Mouse (Mus musculus): ENCODE data around the gene Miga2.

Gene Miga2

DNA sequence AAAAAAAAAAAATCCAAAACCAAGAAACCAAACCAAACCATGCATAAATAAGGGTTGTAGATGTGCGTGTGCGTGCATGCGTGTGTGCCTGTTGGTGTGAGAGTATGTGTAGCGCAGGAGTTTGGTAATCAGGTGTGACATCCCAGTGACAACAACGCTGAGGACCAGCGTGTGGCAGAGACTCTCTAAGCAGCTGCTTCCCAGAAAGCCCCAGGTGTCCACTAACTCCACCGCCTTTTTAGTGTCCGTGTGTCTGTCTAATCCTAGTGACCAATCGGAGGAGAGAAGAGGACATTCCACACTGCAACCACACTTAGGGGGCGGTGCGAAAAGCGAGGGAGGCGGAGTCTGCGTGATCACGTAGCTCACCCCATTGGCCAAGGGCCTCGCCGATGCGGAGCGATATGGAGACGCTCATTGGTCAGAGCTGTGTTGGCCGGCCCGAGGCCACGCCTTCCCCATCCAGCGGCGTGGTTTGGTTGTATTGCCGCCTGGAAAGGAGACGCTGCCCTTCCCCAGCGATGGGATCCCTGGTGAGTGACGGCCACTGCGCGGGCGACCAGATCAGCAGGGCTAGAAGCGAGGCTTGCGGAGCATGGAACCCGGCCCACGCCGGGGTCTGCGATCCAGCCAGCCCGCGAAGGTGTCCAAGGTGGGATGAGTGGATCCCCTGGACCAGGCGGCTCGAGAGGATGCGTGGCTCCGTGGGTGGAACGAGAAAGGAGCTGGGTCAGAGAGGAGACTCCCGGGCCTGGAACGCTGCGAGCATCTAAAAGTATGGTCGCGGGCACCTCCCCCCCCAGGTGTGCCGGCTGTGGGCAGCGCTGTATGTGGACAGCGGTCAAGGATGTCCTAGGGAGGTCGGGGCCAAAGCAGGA, at the start of gene Miga2:
Miga2 (plus strand) TSS at position 461 of the 878 bp plus-strand sequence.
- DNase-seq (ENCODE audit: low read depth): peak; percentile 99

DNA sequence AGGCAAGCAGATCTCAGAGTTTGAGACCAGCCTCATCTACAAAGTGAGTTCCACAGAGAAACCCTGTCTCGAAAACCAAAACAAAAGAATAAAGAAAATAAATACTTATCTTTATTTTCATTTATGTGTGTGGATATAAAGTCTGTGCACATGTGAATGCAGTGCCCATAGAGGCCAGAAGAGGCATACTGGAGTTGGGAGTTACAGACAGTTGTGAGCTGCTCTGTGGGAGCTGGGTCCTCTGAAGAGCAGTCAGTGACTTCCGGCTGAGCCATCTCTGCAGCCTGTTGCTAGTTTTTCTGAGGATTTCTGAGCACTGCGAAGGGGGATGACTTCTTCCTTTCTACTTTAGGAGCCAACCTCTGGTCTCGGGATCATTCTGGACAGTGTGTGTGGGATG, 47.9 kb upstream of the Miga2 start:
- no peak for DNase-seq (ENCODE audit: low read depth)

DNA sequence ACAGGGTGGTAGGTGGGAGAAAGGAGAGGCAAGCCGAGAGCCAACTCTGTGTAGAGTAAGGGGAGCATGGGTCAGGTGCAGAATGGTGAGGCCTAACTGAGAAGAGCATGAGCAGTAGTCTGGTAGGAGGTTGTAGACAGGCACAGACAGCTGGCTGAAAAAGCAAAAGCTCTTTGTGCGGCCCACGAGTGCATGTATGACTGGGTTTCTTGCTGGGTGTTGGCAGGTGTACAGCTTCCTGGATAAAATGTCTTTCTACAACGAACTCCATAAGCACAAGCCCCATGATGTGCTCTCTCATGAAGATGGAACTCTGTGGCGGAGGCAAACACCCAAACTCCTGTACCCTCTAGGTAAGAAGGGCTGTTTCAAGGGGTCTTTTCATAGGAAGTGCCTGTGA, 47.1 kb upstream of the Miga2 start:
- DNase-seq (ENCODE audit: low read depth): no peak

DNA sequence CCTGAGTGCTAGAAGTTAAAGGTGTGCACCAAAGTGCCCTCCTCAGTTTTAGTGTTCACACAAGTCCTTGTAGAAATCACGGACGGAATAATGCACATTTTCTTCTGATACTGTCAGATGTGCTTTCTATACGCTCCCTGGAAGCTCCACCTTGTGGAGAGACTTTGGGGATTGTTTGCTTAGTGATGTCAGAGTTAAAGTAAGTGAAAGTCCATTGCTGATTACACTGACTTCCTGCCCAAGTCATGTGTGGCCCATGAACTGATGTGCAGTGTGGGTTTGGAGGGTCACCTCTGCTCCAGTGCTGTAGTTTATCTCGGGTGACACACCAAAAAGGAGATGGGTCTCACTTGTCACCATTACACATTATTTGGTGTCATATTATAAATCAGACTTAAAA, 44.8 kb upstream of the Miga2 start:
- DNase-seq (ENCODE audit: low read depth): no peak

DNA sequence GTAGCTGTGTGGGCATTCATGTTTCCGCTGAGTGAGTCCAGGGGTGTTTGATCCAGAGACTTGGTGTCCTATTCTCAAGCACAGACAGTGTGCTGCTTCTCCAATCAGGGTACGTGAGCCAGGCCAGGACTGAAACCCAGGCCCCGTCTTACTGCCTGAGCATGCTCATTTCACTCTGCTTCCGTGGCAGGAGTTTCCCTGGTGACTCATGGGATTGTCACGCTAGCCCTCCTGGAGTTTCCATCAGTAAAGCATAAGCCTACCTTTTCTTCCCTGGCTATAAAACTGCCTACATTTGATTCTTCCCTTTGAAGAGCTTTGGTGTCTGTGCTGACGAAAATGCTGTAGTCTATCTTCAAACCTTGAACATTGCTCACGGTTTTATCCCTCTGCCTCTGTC, 40.9 kb upstream of the Miga2 start:
- peak; percentile 23 for DNase-seq (ENCODE audit: low read depth)

DNA sequence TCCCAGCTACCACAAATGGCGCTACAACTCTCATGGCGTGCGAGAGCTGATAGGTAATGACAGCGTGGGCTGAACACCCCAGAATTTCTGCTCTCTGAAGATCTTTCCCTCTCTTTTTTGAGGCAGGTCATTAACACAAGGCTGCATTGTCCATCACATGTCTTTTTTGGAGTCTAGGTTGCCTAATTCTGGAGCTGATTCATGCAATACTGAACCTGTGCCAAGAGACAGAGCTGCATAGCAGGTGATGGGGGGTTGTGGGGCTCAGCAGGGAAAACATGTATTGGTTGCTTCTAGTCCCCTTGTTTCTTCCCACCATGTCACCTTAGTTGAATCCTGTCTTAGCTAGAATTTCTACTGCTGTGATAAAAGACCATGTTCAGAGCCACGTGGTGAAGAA, 38.7 kb upstream of the Miga2 start:
- peak; percentile 22 for DNase-seq (ENCODE audit: low read depth)

DNA sequence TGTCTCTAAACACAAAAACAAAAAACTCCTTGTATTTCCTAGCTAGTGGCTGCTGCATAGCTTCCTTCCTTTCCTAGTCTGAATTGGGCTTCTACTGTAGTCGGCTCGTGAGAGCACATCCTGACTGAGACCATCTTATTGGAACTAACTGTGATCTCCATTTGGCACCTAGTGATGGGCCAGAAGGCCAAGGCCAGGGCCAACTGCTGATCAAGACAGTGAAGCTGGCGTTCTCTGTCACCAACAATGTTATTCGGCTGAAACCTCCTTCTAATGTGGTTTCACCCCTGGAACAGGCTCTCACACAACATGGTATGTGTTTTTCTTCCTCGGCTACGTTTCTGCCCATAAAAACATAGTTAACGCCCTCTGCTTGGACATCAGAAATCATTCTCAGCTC, 36.8 kb upstream of the Miga2 start:
- no peak for DNase-seq (ENCODE audit: low read depth)

DNA sequence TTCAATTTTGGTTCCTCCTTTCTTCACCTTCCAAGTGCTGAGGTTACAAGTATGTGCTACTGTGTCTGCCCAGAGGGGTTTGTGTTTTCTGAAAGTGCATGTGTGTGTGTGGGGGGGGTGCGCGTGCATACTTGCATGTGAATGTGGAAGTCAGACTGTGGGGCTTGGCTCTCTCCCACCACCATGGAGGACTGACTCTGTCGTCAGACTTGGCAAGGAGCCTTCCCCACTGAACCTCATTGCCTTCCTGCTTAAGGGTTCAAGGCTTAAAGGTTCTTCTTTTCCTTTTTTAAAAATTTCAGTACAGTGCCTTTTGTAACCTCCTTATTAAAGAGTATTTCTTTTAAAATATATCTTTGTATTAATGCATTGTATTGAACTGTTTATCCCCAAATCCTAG, 35.2 kb upstream of the Miga2 start:
- DNase-seq (ENCODE audit: low read depth): no peak

DNA sequence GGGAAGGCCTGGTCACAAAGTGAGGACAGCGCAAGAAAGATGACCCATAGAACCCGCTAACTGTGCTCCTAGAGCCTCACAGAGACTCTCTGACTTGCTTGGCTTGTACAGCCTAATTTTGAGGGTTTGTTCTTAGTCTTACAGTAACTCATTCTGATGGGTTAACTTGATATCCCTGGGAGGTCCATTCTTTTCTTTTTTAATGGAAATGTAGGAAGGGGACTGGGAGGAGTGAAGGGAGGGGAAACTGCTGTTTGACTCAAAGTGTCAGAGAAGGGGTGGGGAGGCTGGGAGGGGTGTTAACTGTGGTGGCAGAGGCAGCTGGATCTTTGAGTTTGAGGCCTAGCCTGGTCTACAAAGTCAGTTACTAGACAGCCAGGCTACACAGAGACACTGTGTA, 28.7 kb upstream of the Miga2 start:
- no peak for DNase-seq (ENCODE audit: low read depth)

DNA sequence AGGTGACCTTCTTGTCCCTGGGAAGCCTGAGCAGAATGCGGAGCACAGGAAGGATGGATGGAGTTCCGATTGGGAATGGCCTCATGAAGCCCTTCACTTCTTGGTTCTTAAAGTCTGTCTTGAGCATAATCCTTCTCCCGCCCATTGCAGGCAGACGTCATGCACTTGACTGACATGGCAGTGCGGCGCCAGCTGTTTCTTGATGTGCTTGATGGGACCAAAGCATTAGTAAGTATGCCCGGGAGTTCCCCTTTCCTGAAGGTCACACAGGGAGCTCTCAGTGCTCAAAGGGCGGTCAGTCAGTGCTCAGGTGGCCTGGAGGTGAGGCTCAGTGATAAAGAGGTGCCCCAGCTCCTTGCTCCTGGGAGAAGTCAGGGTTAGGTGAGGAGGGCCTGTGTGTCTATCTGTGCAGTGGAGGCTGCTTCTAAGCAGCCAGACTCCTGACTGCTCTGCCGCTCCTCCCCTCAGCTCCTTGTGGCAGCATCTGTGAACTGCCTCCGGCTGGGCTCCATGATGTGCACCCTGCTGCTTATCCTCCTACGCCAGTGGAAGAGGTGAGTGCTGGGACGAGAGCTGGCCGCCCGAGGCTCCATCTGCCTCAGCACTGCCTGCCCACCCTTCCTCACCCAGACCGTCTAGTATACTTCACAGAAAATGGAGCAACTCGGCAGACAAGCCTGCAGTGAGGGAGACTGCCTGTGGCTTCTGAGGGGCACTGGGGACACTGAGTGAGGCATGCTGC, 27.7 kb upstream of the Miga2 start:
- no peak for DNase-seq (ENCODE audit: low read depth)

DNA sequence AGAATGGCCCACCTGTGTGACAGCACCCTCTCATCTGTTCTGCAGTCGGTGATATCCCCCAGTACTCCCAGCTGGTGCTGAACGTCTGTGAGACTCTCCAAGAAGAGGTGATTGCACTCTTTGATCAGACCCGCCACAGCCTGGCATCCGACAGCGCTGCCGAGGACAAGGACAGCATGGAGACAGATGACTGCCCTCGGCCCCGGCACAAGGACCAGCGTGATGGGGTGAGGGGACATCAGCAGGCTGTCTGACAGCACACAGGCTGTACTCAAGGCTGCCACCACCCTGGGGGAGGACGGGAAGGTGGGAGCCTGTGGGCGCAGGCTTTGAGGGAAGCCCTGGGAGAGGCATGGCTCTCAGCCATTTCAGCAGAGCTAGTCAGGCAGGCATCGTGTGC, 26.9 kb upstream of the Miga2 start:
- no peak for DNase-seq (ENCODE audit: low read depth)

DNA sequence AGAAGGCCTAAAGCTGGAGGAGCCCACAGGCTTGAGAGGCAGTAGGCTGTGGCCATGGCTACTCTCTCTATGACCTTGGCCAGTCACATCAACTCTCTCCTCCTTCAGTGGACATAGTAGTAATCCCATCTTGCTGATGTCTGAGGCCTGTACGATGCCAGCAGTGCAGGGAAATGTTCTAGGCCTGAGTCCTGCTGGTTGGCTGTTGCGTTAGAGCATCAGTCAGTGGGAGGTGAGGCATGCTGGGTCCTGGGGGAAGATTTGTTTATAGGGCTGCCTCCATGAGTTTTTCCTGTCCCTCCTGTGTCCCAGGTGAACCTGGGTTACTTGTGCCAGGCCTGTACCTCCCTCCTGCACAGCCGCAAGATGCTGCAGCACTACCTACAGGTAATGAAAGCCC, 22.0 kb upstream of the Miga2 start:
- no peak for DNase-seq (ENCODE audit: low read depth)

DNA sequence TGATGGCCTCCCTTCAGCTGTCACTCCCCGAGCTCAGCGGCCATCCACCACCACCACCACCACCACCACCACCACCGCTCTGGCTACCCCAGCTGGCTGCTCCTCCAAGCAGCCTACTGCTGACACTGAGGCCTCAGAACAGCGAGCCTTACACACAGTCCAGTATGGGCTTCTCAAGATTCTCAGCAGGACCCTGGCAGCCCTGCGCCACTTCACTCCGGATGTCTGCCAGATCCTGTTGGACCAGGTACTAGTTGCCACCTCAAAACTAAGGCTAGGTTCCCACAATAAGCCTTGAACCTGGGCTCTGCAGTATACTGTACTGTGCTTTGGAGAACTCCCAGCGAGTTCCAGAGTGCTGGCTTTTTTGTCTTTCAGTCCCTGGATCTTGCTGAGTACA, 21.5 kb upstream of the Miga2 start:
- DNase-seq (ENCODE audit: low read depth): no peak

DNA sequence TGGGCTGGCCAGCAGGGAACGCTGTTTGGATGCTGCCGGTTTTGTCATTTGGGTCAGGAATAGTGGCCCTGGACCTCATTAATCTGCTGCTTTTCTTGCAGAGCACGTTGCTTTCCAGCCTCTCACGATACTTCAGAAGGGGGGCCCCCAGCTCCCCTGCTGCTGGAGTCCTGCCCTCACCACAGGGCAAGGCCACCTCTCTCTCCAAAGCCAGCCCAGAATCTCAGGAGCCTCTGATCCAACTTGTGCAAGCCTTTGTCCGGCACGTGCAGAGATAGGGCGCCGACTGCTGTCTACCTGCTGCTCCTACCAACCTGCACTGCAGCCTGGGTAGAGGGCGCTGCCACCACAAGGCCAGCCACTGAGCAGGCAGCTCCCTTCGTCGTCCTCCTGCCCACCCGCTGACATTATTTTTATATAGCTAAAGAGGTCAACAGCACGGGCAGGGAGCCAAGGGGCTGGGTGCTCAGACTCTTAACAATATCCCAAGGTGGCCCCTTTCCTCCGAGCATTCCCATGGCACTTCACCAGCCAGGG, 20.4 kb upstream of the Miga2 start:
- no peak for DNase-seq (ENCODE audit: low read depth)

DNA sequence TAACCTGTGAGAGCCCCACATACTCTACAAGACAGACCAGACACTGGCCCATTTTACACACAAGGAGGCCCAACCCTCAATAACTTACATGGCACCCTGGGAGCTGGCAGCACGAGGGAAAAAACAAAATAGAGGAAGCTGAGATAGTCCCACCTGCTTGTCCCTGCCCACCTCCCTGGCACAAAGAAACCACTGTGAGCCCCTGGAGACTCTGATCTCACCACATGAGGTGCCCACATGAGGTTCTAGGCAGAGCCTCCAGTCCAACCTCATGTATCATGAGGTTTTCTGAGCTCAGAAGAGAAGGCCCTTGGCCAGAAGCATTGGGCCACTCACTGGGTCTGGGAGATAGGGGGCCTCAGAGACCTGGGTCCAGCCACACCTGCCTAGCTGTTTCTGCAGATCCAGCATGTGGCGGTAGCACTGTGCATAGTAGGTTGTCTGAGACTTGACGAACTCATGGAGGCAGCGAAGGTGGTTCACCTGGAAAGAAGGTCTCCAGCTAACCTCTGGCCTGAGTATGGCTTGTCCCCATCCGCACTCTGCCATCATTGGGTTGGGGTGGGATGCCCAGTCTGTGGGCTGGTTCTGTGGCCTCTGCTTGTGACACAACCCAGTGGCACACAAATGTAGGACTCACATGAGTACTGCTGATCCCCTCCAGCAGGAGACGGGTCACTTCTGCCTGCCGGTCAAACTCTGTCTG, 17.9 kb upstream of the Miga2 start:
- no peak for DNase-seq (ENCODE audit: low read depth)

DNA sequence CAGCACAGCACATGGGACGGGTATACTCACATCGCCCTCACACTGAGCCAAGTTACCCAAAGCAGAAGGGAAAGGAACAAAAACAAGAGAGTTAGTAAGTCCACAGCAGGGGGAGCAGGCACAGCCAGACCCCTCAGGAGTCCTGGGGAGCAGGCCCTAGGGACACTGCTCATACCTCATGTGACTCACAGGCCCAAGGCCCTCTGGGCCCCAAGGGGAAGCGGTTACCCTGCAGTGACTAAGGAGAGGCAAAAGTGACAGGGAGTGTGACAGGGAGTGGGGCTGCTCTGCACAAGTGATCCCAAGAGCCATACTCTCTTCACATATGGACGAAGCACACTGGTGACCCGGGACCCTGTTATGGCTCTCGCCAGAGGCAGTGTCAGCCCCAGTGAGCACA, 14.8 kb upstream of the Miga2 start:
- no peak for DNase-seq (ENCODE audit: low read depth)

DNA sequence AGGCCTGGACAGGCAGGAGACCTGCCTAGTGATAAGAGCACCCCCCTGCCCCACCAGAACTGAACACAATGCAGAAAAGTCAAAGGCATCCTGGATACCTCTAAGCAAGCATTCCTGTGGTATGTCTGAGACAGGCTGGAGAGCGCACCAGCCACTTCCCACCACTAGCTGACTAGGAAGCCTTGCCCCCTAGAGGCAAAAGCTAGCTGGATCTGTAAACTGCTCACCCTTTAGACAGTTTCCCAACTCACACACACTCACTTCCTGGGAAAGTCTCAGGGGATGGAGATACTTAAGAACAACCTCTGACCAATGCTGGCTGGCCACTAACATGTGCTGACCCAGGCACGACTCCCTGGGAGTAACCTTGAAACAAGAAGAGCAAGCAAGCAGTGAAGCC, 12.9 kb upstream of the Miga2 start:
- peak; percentile 82 for DNase-seq (ENCODE audit: low read depth)

DNA sequence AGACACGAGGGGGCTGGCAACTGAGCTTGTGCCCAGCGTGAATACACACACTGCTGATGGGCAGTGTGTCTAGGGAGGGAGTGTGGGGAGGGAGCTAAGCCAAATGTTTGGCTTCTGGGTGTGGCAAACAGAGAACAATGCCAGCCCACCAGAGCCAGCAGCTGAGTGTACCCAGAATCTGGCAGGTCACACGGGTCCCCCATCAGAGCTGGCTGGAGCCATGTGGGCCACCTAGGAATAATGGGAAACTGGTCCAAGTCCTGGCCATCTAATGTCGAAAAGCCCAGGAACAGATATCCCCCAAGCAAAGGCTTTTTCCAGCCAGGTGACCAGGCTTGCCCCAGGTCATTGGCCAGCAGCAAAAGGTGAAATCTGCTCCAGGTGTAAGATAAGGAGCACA, 8.2 kb upstream of the Miga2 start:
- DNase-seq (ENCODE audit: low read depth): no peak

DNA sequence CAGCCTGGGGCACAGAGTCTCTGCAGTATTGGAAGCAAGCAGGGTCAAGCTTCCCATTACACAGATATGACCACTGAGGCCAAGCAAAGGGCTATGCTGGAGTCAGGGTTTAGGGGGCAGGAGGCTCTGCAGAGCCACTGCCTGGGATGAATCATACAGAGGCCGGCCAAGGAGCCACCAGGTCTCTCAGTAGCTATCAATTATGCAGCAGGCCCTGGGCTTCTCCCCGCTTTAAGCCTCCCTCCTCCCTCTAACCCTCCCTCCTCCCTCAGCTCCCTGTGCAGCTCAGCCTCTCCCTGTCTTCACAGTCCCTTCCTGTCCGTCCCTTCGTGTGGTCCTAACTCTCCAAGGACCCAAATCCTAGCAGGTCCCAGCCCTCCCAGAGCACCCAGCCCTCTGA, 7.8 kb upstream of the Miga2 start:
- no peak for DNase-seq (ENCODE audit: low read depth)

DNA sequence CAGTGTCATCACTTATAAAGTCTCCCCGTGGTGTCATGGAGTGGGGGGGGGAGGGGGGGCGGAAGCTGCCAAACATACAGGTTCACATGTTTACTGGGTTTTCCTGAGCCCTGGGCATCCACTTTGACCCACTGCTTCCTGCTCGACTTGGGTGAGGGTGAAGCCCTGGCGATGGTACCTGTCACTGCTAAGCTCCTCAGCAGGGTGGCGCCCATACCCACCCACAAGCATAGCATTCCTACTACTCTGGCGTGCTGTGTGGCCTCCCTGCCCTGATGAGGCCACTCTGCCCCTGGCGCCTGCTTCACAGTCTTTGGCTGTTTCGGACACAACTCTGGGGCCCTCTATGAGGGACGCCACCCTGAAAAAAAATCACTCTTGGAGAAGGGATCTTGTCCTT, 7.1 kb upstream of the Miga2 start:
- no peak for DNase-seq (ENCODE audit: low read depth)

DNA sequence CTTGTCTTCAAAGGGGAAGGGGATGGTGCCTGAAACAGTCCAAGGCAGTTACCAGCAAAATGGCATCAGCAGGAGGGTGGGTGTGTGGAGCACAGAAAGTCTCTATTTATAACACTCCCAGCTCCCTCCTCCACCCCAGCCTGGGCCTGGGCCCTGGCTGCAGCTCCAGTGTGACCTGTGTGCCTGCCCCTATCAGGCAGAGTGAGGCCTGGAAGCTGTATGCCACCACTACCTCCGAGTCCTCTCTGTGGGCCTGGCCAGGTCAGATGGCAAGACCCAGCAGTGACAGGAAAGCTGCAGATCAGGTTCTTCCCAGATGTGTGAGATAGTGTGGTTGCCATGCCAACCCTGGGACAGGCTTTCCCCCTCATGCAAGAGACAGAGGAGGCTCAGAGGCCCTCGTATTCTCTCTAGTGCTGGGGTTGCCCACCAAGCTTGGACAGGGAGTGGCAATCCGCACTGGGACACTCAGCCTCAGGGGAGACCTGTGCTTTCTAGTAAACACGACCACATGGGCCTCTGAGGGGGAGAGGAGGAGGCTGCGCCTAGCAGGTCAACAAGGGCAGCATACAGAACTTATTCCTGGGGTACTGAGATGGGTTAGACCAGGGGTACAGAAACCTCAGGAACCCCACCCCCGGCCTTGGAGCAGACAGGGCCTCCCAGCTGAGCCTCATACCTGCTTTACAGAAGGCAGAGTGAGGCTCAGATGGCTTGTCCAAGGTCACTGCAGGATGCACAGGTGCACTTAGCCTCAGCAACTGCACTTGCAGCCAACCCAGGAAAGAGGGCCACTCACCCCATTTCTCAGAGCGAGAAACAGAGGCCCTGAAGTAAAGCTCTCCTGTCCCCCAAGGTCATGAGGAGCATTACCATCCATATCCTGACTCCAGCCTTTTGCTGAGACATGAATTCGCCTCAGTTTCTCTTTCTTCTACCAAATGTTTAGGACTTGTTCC, 6.2 kb upstream of the Miga2 start:
- no peak for DNase-seq (ENCODE audit: low read depth)
